Mouse (Mus musculus): ENCODE measurements around the gene Hdac7. TPM values are rescaled to one million over a fixed set of nuclear protein-coding genes. Genes with fewer than 3 reads are reported as not detected.

The Hdac7 gene
- polyA plus RNA-seq, 1 experiment from 2014 or later = 210 TPM

- in situ Hi-C loops (cut with MboI; ENCODE audit: low pct_unique_long_range_greater_than_20kb) = no loop called here
- DNase-seq (ENCODE audit: low read depth, low spot score) (no peak), ATAC-seq (peak; percentile 76)
- ChIA-PET POLR2A (interaction anchor here (0.5 to 1.2 kb wide), 4 partner anchors 11 to 203 kb away, joined by 3 to 4 read pairs (median 4); no protein-coding TSS in a partner anchor), CTCF (interaction anchor here (0.8 to 1.8 kb wide), 10 partner anchors 9 to 184 kb away, joined by 3 to 7 read pairs (median 4); no protein-coding TSS in a partner anchor)
- no peak for TF ChIP-seq CTCF (IDR thresholded peaks at IDR 0.05)
- H3K27me3 ChIP-seq = no peaks in the 10 kb centered on the region
Measured at GRCm38 (mm10) chr15:97767280-97768186, 76.8 kb downstream of the Hdac7 start, which contains the start of gene Rapgef3. Gene Rapgef3, minus strand, starts transcription at chr15:97767972.

DNA sequence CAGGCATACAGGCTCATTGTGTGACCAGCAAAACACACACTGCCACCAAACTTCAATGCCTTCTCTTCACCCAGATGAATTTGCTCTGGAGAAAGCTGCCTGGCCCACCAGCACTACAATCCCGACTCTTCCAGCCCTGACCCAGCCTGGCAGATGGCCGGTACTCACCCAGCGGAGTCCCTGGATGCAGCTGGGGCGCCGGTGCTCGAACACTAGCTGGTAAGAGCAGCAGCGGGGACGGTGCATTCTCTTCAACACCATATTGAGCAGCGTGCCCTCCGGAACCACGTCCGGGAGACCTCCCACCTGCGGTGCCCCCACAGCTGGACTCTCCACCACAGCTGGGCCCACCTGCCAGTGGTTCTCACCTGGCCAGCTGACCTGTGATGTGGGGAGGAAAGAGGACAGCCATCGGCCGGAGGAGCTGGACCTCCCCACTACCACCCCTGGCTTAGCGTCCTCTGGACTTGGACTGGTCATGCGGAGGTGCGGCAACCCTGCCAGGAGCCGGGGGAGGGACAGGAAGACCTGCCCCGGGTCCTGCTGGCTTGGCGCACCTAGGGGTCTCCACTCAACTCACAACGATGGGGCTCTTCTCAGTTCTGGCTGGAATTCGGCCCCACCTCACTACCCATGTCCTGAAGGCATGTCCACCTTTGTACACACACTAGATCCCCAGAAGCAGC, 77.6 kb downstream of the Hdac7 start:
- ChIA-PET POLR2A (interaction anchor here (1.0 to 1.2 kb wide), 2 partner anchors 12 to 58 kb away, joined by 3 read pairs; no protein-coding TSS in a partner anchor), CTCF (interaction anchor here (0.9 to 1.8 kb wide), 8 partner anchors 8 to 185 kb away, joined by 3 to 7 read pairs (median 4); no protein-coding TSS in a partner anchor)
- ATAC-seq (no peak), DNase-seq (ENCODE audit: low read depth, low spot score) (no peak)
- no peak for TF ChIP-seq CTCF (IDR thresholded peaks at IDR 0.05)
- in situ Hi-C loops (cut with MboI; ENCODE audit: low pct_unique_long_range_greater_than_20kb) = no loop called here
- no peaks in the 10 kb centered on the region for H3K27me3 ChIP-seq

GRCm38 (mm10) chr15:97766194-97766593, 78.1 kb downstream of the Hdac7 start:
- TF ChIP-seq CTCF (IDR thresholded peaks at IDR 0.05) = no peak
- in situ Hi-C loops (cut with MboI; ENCODE audit: low pct_unique_long_range_greater_than_20kb) = no loop called here
- CTCF ChIA-PET = interaction anchor here (1.7 to 1.8 kb wide), 2 partner anchors 10 to 48 kb away, joined by 6 to 7 read pairs; no protein-coding TSS in a partner anchor
- DNase-seq (ENCODE audit: low read depth, low spot score) = no peak
- H3K27me3 ChIP-seq = no peaks in the 10 kb centered on the region
- ATAC-seq = no peak
- POLR2A ChIA-PET = no interaction called here

DNA sequence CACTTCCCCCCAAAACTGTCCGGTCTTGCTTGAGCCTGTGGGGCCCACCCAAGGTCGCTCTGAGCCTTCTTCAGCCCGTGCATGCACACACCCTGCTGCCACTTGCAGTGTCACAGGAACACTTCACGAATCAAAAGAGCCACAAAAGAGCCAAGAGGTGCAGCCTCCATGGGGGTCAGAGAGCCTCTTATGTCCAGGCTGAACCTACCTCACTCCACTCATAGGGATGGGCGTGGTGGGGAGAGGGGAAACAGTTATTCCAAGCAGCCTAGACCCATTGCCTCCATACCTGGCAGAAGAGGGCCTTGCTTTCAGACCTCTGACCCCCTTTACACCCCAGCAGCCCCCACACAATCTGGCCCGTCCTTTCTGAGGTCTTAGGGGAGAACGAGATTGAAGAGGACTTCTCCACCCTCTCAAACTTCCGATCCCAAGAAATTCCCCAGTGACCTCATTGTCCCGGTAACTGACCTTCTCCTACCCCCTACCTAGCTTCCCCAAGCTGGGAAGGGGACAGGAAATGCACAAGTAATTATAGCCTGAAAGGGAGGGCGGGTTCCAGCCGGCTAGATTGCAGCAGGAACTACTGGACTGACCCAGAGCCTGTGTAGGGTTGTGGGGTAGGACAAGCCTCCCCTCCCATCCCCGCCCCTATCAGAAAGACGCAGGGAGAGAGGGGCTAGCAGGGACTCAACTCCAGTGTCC, 79.1 kb downstream of the Hdac7 start:
- no peak for DNase-seq (ENCODE audit: low read depth, low spot score)
- ChIA-PET POLR2A (no interaction called here), CTCF (interaction anchor here (1.1 kb wide), 1 partner anchor 12 kb away, joined by 3 read pairs; no protein-coding TSS in a partner anchor)
- in situ Hi-C loops (cut with MboI; ENCODE audit: low pct_unique_long_range_greater_than_20kb) = no loop called here
- no peaks in the 10 kb centered on the region for H3K27me3 ChIP-seq
- ATAC-seq = no peak
- TF ChIP-seq CTCF (IDR thresholded peaks at IDR 0.05) = no peak

DNA sequence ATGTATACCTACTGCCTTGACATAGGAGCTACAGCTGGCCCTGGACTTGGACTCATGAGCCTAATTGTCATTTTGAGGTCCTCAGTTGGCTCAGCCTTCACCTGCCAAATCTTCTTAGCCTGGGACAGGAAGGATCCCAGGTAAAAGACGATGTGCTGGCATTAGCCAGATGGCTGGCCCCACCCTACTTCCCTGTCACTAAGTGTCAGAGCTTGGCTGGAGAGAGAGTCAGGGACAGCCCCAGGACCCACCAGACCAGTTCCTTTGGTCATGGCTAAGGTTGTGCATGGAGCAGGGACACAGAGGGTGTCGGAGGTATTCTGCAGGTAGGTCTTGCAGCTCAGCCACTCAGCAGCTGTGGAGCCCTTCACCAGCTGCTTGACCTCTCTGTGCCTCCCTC, 79.8 kb downstream of the Hdac7 start:
- POLR2A ChIA-PET = interaction anchor here (0.5 to 0.9 kb wide), 2 partner anchors 31 to 49 kb away, joined by 3 read pairs; no protein-coding TSS in a partner anchor
- ATAC-seq (no peak), DNase-seq (ENCODE audit: low read depth, low spot score) (no peak)
- CTCF ChIA-PET = interaction anchor here (1.1 to 1.3 kb wide), 2 partner anchors 11 to 14 kb away, joined by 3 read pairs; no protein-coding TSS in a partner anchor
- in situ Hi-C loops (cut with MboI; ENCODE audit: low pct_unique_long_range_greater_than_20kb) = no loop called here
- H3K27me3 ChIP-seq = no peaks in the 10 kb centered on the region
- no peak for TF ChIP-seq CTCF (IDR thresholded peaks at IDR 0.05)

GRCm38 (mm10) chr15:97763256-97764049, 80.8 kb downstream of the Hdac7 start:
- DNase-seq (ENCODE audit: low read depth, low spot score) = no peak
- no peaks in the 10 kb centered on the region for H3K27me3 ChIP-seq
- ChIA-PET POLR2A (no interaction called here), CTCF (interaction anchor here (1.3 kb wide), 1 partner anchor 13 kb away, joined by 3 read pairs; no protein-coding TSS in a partner anchor)
- no peak for TF ChIP-seq CTCF (IDR thresholded peaks at IDR 0.05)
- ATAC-seq = no peak
- in situ Hi-C loops (cut with MboI; ENCODE audit: low pct_unique_long_range_greater_than_20kb) = no loop called here

- H3K27me3 ChIP-seq = no peaks in the 10 kb centered on the region
- POLR2A ChIA-PET = no interaction called here
- ATAC-seq (no peak), DNase-seq (ENCODE audit: low read depth, low spot score) (no peak)
- CTCF ChIA-PET = no interaction called here
- no peak for TF ChIP-seq CTCF (IDR thresholded peaks at IDR 0.05)
- in situ Hi-C loops (cut with MboI; ENCODE audit: low pct_unique_long_range_greater_than_20kb) = no loop called here
Measured at GRCm38 (mm10) chr15:97762733-97763132, 81.6 kb downstream of the Hdac7 start.

DNA sequence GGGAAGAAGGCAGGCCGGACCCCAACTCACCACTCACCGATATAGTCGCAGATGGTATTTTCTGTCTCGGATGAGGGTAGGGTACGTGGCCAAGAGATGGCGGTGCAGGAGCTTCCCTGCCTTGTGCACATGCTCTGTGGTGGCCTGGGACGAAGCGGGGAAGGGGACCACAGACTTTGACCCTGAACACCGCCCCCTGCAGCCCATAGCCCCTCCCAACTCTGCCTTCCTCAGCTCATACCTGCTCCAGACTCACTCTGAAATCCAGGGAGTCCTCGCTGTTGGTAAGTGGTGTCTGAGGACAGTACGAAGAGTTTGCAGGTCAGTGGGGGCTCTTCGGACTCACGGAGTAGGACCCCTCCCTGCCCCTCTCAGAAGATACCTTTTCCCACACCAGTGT, 82.9 kb downstream of the Hdac7 start:
- CTCF ChIA-PET = interaction anchor here (0.7 to 1.1 kb wide), 4 partner anchors 9 to 89 kb away, joined by 3 read pairs; no protein-coding TSS in a partner anchor
- H3K27me3 ChIP-seq = no peaks in the 10 kb centered on the region
- in situ Hi-C loops (cut with MboI; ENCODE audit: low pct_unique_long_range_greater_than_20kb) = no loop called here
- POLR2A ChIA-PET = no interaction called here
- ATAC-seq = no peak
- DNase-seq (ENCODE audit: low read depth, low spot score) = no peak
- no peak for TF ChIP-seq CTCF (IDR thresholded peaks at IDR 0.05)

DNA sequence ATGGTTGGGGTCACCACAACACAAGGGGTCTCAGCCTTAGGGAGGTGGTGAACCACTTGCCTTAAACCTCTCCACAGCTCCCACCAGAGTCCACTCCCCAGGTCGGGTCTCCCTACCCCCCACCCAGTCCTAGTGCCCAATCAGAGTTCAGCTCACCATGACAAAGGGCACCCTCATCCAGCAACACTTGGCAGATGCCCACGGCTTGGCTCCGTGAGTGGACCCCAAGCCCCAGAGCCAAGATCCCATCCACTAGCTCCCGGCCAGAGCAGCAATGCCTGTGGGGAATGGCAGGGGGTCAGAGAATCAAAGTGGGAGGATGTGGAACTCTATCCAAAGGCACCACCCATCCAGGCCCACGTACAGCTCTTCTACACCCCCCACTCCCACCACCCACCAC, 83.3 kb downstream of the Hdac7 start:
- CTCF ChIA-PET = interaction anchor here (1.0 to 1.1 kb wide), 2 partner anchors 15 to 90 kb away, joined by 3 read pairs; no protein-coding TSS in a partner anchor
- DNase-seq (ENCODE audit: low read depth, low spot score) (no peak), ATAC-seq (no peak)
- POLR2A ChIA-PET = no interaction called here
- no peaks in the 10 kb centered on the region for H3K27me3 ChIP-seq
- in situ Hi-C loops (cut with MboI; ENCODE audit: low pct_unique_long_range_greater_than_20kb) = no loop called here
- no peak for TF ChIP-seq CTCF (IDR thresholded peaks at IDR 0.05)

Measured in Patski (cell line).